Mouse (Mus musculus): ENCODE measurements around the gene Rnf220.

GRCm38 (mm10) chr4:117277021-117277420 lies 219.8 kb downstream of the Rnf220 start:
- no peak for TF ChIP-seq EP300 (IDR thresholded peaks at IDR 0.05; ENCODE audit: low read depth)
- no peak for TF ChIP-seq CTCF (IDR thresholded peaks at IDR 0.05; ENCODE audit: low read depth)
